Mouse (Mus musculus) layer of hippocampus, postnatal 14 days (tissue): Measurements from ENCODE around the gene Gm42417. TPM values are rescaled to one million over a fixed set of nuclear protein-coding genes. Genes with fewer than 3 reads are reported as not detected.
"Not testable (repeated sequence)": the region's sequence is repeated elsewhere in the genome, so short reads cannot be mapped to it uniquely, and the experiment has no call there.

Experiments used
- DNase-seq, 2 experiments: peaks; one replicate each; pipeline ENCODE4 v3.0.0; 2021 to 2022; ENCODE audit warnings: low spot score in 2 of 2, mixed read lengths in 1 of 2
- total RNA-seq, 2 experiments: library from RNA; stranded (reverse); gene quantifications; 2 replicates each; pipeline ENCODE4 v1.2.3; 2021

Gene Gm42417
- total RNA-seq, 2 experiments from 2014 or later: not detected

DNA sequence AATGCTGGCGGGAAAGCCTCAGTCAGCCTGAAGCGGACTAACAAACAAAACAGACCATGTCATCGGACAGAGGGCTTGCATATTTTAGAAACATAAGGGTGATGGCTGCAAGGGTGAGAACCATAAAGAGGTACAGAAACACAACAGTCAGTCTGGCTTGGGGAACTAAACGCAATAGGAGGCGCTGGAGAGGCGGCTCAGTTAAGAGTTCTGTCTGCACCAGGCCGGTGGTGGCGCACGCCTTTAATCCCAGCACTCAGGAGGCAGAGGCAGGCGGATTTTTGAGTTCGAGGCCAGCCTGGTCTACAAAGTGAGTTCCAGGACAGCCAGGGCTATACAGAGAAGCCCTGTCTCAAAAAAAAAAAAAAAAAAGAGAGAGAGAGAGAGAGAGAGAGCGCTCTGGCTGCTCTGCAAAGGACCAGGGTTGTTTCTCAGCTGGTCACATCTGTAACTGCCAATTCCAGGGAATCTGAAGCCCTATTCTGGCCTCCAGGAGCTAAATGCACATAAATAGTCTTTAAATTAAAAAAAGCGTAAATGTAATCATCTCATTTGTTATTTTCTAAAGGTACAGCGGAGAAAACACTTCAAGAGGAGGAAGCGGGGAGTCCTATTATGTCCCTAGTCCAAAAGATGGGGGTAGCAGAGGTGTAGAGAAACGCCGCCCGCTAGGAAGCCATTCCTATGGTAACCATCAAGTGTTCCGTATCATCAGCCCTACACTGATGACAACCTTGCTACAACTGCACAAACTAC, 6.8 kb upstream of the Gm42417 start:
- no peak for DNase-seq

DNA sequence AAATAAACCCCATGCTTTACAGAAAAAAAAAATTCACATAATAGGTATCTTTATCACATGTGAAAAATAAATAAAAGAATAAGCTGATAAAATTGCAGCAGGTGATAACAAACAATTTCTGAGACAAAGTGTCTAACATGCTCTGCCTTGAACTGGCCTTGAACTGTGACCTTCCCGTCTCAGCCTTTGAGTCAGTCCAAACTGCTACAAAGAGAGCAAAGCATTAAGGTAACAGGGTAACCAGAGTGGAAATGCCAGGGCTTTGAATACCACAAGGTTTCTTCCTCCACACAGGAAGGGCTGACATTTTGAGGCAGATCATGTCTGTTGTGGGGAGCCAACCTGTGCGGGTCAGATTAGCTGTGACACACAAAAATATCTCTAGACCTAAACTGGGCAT, 6.2 kb upstream of the Gm42417 start:
- DNase-seq: no peak

DNA sequence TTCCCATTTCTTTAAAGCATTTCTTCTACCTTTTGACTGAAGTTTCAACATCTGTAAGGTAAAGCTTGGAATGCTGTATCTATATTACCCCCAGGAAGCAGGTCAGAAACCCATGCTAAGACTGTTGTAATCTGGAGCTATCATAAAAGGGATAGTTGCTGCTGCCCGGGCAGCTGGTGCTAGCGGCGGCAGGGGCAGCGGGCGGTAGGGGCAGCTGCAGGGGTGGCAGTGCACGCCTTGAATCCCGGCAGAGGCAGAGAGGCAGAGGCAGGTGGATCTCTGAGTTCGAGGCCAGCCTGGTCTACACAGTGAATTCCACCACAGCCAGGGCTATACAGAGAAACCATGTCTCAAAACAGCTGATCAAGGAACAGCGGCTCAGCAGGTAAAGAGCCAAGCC, 3.7 kb upstream of the Gm42417 start:
- no peak for DNase-seq

DNA sequence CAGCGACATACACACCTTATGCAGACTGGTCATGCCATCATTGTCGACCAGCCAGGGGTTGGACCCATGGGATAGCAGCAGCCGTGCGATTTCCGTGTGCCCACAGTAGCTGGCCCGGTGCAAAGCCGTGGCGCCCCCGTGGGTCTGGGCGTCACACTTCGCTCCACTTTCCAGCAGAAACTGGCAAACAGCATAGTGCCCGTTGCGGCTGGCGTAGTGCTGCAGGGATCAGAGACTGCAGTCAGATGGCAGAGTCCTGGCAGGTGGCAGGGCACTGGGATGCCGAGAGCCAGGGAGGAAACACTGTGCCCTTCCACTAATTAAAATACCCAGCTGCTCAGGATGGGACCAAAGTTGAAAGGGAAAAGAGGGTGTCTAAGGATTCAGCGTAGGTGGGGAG, 2.6 kb upstream of the Gm42417 start:
- peak in 1 of 2 experiments; percentile 48 for DNase-seq

DNA sequence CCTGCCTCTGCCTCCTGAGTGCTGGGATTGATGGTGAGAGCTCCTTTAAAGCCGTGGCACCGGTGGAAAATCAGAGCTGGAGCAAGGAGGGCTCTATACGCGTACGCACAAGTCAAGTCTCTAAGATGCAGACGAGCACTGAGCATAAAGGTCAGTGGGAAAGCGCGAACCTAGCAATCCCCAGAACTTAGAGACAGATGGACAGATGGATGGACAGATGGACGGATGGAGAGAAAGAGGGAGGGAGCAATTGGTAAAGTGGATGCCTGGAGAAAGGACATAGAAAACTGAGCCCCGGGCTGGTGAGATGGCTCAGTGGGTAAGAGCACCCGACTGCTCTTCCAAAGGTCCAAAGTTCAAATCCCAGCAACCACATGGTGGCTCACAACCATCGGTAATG, 1.6 kb upstream of the Gm42417 start:
- no peak for DNase-seq

DNA sequence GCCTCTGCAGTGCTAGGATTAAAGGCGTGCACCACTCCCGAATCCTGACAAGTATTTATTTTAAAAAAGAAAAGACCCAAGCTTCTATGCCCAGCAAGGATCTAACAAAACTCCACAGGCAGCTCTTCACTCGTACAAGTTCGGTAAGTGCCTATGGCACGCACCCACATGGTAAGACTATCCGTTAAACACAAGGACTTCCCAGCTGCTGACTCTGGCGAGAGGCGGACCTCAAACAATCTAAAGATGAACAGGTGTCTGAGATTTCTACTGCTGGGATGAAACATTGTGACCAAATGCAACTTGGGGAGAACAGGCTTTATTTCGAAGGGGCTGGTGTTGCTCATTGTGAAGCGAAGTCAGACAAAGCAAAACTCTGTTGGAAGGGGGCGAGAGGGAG, 903 bp upstream of the Gm42417 start:
- DNase-seq: no peak

DNA sequence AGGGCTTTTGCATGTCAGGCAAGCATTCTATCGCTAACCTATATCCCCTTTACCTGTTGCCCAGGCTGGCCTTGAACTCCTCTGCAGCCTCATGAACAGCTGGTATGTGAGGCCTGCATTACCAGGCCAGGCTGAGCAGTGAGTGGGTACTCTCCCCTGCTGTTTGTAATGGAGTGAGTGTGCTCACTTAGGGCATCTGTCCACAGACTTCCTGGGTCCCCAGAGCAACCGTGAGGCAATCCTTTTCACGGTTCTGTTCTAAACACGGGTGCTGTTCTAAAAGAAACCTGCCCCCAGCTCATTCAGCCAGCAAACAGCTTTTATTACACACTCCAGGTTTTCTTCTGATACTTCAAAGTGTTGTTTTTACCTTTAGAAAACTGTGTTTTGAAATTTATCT, 502 bp downstream of the Gm42417 start:
- no peak for DNase-seq

DNA sequence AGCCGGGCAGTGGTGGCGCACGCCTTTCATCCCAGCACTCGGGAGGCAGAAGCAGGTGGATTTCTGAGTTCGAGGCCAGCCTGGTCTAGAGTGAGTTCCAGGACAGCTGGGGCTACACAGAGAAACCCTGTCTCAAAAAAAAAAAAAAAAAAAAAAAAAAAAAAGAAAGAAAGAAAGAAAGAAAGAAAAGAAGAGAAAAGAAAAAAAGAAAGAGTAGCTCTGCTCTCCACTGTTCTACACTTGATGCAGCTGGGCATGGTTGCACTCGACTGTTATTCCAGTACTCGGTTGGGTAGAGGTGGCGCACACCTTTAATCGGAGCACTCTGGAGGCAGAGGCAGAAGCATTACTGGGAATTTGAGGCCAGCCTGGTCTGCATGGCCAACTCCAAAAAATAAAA, 2.4 kb downstream of the Gm42417 start, which contains the start of gene Ankrd23:
Ankrd23 (minus strand) TSS at position 101 of the 400 bp plus-strand sequence.
- not testable (repeated sequence) for DNase-seq

DNA sequence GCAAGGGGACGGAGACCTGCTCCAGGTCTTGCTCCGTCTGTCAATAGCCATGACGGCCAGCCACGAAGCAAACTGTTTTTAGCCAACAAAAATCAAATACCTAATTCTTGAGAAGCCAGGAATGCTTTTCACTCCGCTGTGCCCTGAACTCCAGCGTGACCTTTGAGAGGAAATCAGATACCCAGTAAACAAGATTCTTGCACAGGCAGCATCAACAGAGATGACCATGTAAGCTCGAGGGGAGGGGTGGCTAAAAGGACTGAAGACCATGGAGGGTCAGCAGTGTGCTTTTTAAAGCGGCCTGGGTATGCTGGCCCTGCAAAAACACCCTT, 2.9 kb downstream of the Gm42417 start:
- no peak for DNase-seq

DNA sequence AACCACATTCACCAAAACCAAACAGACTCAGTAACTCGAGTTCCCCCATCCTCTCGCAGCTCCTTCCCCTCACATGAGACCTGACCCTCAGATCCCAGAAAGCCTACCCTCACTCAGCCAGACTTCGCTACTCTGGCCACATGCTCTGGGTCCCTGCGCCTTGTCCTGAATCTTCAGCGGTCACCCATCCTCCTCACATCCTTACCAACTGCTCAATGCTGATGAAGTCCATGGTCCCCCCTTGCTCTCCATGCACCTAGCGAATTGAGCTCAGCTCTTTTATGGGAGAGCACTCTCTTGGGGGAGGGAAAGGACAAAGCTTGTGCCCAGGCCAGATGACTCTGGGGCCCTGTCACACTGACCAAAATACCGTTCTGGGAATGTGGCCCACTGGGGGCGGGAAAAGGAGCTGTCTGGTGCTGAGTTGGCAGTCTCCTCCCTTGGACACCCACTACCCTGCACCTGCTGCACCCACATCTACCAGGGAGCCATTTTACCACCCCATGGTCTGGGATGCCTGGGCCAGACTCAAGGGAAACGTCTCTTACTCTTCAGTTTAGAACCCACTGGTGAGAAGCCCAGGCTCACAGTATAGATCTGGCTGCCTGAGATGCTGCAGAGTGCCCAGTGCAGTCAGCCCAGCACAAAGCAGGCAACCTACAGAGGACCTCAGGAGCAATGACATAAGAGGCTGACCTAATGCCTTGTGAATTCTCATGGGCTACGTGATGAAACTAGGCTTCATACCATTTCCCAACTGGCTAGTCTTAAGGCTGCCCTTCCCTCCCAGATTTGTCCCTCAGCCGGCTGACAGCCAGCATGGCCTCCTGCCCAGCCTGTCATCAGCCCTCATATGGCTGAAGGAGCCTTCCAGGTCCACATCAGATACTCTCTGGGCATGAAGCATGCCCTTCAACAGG, 3.5 kb downstream of the Gm42417 start:
- no peak for DNase-seq

DNA sequence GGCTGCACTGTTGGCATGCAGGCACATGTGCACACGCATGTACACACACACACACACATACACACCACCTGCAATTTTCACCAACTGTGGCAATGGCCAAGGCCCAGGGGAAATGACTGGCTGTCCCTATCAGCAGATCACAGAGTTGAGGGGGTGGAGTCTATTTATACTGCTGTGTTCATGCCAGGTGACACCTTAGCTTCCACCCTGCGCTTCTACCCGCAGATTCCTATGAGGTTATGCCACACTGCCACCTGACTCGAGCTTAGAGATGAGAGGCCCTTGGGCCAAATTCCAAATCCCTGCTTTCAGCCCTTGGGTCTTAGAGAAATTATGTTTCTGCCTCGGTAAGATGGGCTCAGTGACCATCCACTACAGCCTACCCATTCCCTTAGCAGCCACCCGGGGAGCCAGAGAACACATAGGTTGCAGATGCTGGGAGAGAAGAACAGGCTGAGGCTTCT, 4.6 kb downstream of the Gm42417 start:
- no peak for DNase-seq

DNA sequence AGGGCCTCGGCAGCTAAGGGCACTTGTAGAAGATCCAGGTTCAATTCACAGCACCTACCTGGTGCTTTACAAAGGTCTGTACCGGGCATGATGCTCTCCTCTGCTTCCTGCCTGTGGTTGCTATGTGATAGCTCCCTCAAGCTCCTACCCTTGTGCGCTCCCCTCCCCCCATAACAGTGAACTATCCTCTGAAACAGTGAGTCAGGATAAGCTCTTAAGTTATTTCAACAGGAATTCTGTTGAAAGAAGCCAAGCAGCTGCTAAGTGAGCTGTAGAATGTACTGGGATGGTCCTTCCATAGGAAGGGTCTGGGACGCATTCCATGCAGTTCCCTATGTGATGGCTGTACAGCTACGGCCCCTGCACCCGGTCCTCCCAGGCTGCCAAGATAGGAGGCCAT, 5.7 kb downstream of the Gm42417 start:
- DNase-seq: no peak

DNA sequence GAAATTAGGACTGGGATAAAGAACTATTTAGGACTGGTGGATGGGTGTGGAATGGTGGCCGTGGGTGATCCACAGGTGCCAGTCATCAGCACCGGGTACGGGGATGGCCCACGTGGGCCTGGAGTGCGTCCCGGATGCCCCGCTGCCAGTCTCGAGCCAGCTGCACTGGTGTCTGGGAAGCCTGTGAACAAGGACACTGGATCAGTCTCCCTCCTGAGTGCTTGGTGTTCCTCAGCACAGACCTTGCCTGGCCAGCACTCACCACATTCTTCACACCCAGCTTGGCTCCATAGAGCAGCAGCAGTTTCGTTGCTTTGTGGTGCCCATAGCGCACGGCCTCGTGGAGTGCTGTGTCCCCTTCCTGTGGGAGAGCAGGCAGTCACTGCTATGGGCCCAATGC, 7.8 kb downstream of the Gm42417 start:
- DNase-seq: no peak

DNA sequence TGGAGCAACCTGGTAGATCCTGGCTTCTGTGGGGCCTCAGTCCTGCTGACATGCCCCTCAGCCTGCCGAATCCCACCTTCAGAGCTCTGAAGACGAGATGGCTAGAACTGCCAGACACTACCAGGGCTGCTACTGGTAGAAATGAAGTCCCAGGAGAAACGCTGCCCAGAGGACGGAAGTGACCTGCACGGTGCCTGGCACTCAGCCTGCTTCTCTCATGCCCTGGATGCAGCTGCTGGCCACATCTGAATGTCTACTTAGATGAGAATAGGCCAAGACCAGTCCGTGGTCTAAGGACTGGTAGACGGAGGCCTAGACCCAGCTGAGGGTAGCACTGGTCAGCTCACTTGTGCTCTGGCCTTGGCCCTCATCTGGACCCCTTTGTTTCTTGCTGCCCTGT, 8.3 kb downstream of the Gm42417 start:
- DNase-seq: no peak

DNA sequence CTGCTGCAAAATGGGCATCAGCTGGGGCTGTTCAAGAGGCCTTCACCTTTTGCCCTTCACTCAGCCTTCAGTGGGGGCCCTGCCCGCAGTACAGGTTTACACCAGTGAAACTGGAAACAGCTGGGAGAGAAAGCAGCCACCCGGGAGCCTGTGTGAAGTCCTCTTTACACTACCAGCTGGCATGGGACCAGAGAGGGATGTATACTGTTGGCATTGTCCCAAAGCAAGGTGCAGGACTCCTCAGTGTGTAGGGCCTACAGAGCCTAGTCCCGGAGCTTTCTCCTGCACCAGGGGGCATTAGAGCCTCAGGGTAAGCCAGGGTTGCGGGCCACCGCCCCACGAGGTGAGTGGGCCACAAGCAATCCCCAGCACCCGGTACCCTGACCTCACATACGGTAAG, 8.7 kb downstream of the Gm42417 start:
- DNase-seq: no peak

DNA sequence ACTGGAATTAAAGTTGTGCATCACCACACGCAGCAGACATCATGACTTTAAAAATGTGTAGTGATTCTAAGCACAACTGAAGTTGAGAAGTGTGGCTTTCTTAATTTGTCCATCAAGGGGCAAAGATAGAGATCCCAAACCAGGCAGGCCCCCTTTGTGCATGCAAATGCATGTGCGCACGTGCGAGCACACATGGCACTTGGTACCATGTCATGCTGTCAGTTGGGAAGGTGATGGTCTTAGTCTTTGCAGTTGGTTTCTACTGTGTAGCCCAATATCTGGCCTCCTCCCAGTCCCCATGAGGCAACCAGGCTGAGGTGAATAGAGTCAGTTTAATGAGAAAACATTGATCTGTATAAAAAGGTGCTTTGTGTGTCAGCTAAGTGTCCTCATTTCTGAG, 9.4 kb downstream of the Gm42417 start:
- no peak for DNase-seq

DNA sequence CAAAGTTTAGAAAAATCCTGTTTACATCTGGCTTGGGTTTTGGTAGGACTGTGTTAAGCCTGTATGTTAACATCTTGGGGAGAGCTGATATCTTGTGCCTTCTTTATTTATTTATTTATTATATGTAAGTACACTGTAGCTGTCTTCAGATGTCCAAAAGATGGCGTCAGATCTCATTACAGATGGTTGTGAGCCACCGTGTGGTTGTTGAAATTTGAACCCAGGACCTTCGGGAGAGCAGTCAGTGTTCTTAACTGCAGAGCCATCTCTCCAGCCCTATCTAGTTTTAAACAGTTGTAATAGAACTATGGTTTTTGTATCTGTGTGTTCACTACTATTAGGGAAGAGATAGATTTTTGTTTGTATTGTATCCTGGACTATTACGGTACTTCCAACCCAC, 10.0 kb downstream of the Gm42417 start:
- no peak for DNase-seq

DNA sequence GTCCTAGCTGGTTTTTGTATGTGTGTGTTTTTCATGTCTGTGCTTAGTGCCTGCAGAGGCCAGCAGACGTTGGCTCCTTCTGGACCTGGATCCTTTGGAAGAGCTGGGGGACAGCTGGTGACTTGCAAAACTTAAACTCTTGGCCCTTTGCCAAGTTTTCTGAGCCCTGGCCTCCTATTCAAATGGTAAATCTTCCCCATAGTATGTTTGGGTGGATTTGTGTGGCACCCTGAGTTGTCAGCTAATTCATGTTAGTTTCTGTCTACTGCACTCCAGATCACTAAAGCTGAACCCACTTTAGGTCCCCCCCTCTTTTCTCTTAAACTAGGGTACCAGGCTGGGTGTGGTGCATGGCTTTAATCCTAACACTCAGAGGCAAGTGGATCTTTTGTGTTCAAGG, 10.9 kb downstream of the Gm42417 start:
- no peak for DNase-seq

DNA sequence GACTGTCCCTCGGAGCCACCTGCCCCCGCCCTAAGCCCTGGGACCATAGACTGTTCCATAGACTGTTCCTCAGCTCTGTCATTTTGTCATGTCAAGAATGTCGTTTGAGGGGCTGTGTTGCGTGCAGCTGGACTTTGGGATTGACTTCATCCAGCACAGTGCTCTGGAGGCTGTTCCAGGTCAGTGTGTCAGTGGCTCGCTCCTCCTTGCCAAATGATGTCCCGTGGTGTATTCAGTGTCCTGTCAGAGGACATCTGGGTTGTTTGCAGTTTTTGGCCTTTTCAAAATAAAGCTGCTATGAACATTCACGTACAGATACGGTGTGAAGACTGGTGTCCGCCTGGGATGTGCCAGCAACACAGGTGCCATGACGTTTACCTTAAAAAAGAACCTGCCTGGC, 12.3 kb downstream of the Gm42417 start:
- DNase-seq: no peak

DNA sequence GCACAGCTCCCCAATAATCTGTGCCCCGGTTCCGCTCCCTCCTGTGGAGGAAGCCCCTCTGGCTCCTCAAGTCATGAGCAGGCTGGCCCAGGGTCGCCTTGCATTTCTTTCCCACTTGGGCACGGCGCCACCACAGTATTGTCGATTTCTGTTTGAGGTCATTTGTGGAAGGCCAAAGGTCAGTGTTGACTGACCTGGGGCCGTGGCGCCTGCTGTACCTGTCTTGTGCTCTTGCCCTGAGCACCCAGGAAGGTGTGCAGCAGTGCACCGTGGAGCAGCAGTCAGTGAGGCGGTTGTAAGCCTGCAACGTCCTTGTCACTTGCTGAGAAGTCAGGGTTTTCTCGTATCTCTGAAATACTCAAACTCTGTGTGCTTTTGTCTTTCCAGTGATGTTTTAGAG, 13.5 kb downstream of the Gm42417 start:
- DNase-seq: no peak

DNA sequence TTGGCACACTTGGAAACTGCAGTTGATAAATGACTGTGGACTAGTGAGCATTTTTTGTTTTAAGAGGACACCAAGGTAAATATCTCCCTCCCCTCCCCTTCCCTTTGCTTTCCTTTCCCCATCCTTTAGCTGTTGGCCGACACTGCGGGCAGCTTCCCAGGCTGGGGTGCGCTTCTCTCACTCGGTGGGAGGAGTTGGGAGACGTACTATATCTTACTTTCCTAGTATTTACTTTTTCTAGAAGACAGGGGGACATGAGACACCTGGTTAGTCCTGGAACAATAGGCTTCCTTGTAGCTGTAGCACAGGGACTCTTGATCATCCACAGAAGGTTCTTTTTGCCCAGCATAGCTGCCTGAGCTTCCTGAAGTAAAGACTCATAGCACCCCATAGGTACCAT, 15.2 kb downstream of the Gm42417 start:
- no peak for DNase-seq

DNA sequence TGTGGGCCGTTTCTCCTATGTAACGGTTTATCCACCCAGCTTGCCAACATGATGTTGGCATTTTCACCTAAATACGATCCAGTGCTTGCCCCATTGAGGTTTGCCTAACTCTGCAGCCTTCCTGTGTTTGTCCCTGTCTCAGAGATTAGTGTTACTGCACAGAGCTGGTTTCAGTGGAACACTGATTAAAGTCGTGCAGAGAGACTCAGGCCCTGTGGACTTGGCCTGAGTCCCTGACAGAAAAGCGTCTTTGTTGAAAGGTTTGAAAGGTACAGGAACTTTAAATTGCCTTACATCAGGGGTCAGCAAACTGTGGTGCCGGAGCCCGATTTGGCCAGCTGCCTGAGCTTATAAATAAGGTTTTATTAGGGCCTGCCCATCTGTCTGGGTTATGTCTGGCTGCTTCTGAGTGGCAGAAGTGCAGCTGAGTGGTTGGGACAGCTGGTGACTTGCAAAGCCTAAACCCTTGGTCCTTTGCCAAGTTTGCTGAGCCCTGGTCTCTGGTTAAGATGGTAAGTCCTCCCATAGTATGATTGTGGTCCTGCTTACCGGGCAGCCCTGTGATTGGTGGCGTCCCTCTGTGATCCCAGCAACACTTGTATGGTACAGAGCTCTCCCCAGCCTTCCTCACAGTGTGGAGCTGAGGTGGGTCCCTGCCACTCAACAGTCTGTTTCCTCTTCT, 15.8 kb downstream of the Gm42417 start:
- DNase-seq: no peak
